10 mouse cellular contexts compared by ENCODE assay signal in genomic region chr17:26380280-26380985, GRCm38 (mm10). TPM values are rescaled to one million over a fixed set of nuclear protein-coding genes. Genes with fewer than 3 reads are reported as not detected.
DNase-seq lines count a peak whose midpoint lies in the region; ATAC-seq lines count a peak whose summit lies in the region.
"Had no signal": no experiment of that assay in that cellular context is flagged by ENCODE, and none has a peak within 500 bp of the region (broad histone marks: within the 10 kb centered on the region; RNA-seq: fewer than 3 reads in every experiment).

No protein-coding gene starts in this region.

- H3K27ac ChIP-seq in heart, embryonic 12.5 days (ENCODE audit: poor library complexity, severe bottlenecking) = peak overlapping the region; percentile 70
- H3K27ac ChIP-seq in midbrain, embryonic 10.5 days (replicated peaks) = peak overlapping the region; percentile 39
- no peak overlapping the region for H3K27ac ChIP-seq in midbrain, embryonic 11.5 days (ENCODE audit: low read depth, low read length)
- H3K27ac ChIP-seq in intestine, embryonic 16.5 days (ENCODE audit: low read length) = peak overlapping the region; percentile 84
- peak overlapping the region; percentile 86 for H3K27ac ChIP-seq in stomach, embryonic 16.5 days (ENCODE audit: low read length)
- H3K27ac ChIP-seq: macrophage had no signal

- H3K4me2 ChIP-seq in heart, embryonic 12.5 days = peak overlapping the region; percentile 43
- no peak overlapping the region for H3K4me2 ChIP-seq in midbrain, embryonic 11.5 days
- no peak overlapping the region for H3K4me2 ChIP-seq in intestine, embryonic 16.5 days (ENCODE audit: low read depth, low read length)
- H3K4me2 ChIP-seq in stomach, embryonic 16.5 days (ENCODE audit: low read depth, low read length) = peak overlapping the region; percentile 37

- no peak overlapping the region for H3K9ac ChIP-seq in heart, embryonic 12.5 days
- H3K9ac ChIP-seq in midbrain, embryonic 11.5 days (ENCODE audit: low read length) = no peak overlapping the region
- no peak overlapping the region for H3K9ac ChIP-seq in intestine, embryonic 16.5 days (ENCODE audit: low read depth, low read length)
- H3K9ac ChIP-seq in stomach, embryonic 16.5 days (ENCODE audit: low read length) = peak overlapping the region; percentile 44; the same call in 1 of the 2 replicates

- WGBS in heart, embryonic 12.5 days = 32% methylated on average over 8 of the region's 8 CpGs
- WGBS in midbrain, embryonic 10.5 days = 45% methylated on average over 7 of the region's 8 CpGs
- WGBS in midbrain, embryonic 11.5 days = 49% methylated on average over 7 of the region's 8 CpGs
- 33% methylated on average over 7 of the region's 8 CpGs for WGBS in intestine, embryonic 16.5 days
- WGBS in stomach, embryonic 16.5 days = 36% methylated on average over 8 of the region's 8 CpGs

- H3K4me1 ChIP-seq in heart, embryonic 12.5 days (replicated peaks) = peaks cover 68% of the 10 kb centered on the region
- H3K4me1 ChIP-seq in midbrain, embryonic 10.5 days = peaks cover 23% of the 10 kb centered on the region
- peaks cover 9% of the 10 kb centered on the region for H3K4me1 ChIP-seq in midbrain, embryonic 11.5 days (ENCODE audit: control insufficient read depth, insufficient read depth, low read length)
- H3K4me1 ChIP-seq in intestine, embryonic 16.5 days (ENCODE audit: control insufficient read depth, insufficient read depth, low read length) = peaks cover 58% of the 10 kb centered on the region
- H3K4me1 ChIP-seq in stomach, embryonic 16.5 days (ENCODE audit: control insufficient read depth, insufficient read depth, low read length) = peaks cover 23% of the 10 kb centered on the region

- no peaks in the 10 kb centered on the region for H3K9me3 ChIP-seq in heart, embryonic 12.5 days (replicated peaks)
- no peaks in the 10 kb centered on the region for H3K9me3 ChIP-seq in midbrain, embryonic 10.5 days (replicated peaks)
- no peaks in the 10 kb centered on the region for H3K9me3 ChIP-seq in midbrain, embryonic 11.5 days (ENCODE audit: control insufficient read depth, low read length)
- no peaks in the 10 kb centered on the region for H3K9me3 ChIP-seq in intestine, embryonic 16.5 days (ENCODE audit: control insufficient read depth, low read length)
- H3K9me3 ChIP-seq in stomach, embryonic 16.5 days (replicated peaks; ENCODE audit: control insufficient read depth, low read length) = no peaks in the 10 kb centered on the region

- no peak for ATAC-seq in heart, embryonic 12.5 days (ENCODE audit: insufficient number of reproducible peaks, low FRiP score)
- no peak for ATAC-seq in midbrain, embryonic 11.5 days (ENCODE audit: low FRiP score)
- no peak for ATAC-seq in intestine, embryonic 16.5 days
- no peak; the same call in 1 of the 2 replicates for ATAC-seq in stomach, embryonic 16.5 days (ENCODE audit: insufficient read depth, low FRiP score)
- no peak for ATAC-seq in cerebellum, adult (ENCODE audit: insufficient number of reproducible peaks, low FRiP score, low TSS enrichment)
- ATAC-seq in CD4-positive, CD25-positive, alpha-beta regulatory T cell, adult 4 months = no peak
- ATAC-seq: inflammation-experienced regulatory T-cells, adult 6 months had no signal

- H3K27me3 ChIP-seq in heart, embryonic 12.5 days (replicated peaks) = no peaks in the 10 kb centered on the region
- no peaks in the 10 kb centered on the region for H3K27me3 ChIP-seq in midbrain, embryonic 10.5 days (ENCODE audit: low read depth, poor library complexity, severe bottlenecking)
- no peaks in the 10 kb centered on the region for H3K27me3 ChIP-seq in midbrain, embryonic 11.5 days (ENCODE audit: control insufficient read depth, insufficient read depth, low read length)
- no peaks in the 10 kb centered on the region for H3K27me3 ChIP-seq in intestine, embryonic 16.5 days (replicated peaks; ENCODE audit: control insufficient read depth, insufficient read depth, low read length)
- no peaks in the 10 kb centered on the region for H3K27me3 ChIP-seq in stomach, embryonic 16.5 days (ENCODE audit: control insufficient read depth, insufficient read depth, low read length)

- H3K4me3 ChIP-seq in heart, embryonic 12.5 days = no peak overlapping the region
- no peak overlapping the region for H3K4me3 ChIP-seq in midbrain, embryonic 10.5 days
- no peak overlapping the region for H3K4me3 ChIP-seq in midbrain, embryonic 11.5 days (ENCODE audit: low read depth, low read length)
- no peak overlapping the region for H3K4me3 ChIP-seq in intestine, embryonic 16.5 days (ENCODE audit: low read length)
- H3K4me3 ChIP-seq in stomach, embryonic 16.5 days (replicated peaks; ENCODE audit: low read length) = no peak overlapping the region

- intact Hi-C loops in heart, postnatal 14 days (cut with DNase I) = loop anchor here (5.0 kb wide), 1 partner anchor 37 kb away; no protein-coding TSS in a partner anchor

- no peak for DNase-seq in heart, postnatal 14 days
- no peak for DNase-seq in midbrain, embryonic 10.5 days (ENCODE audit: low spot score)
- DNase-seq in midbrain, embryonic 11.5 days (ENCODE audit: low spot score, missing footprints) = no peak

- no peaks in the 10 kb centered on the region for H3K36me3 ChIP-seq in heart, embryonic 12.5 days
- H3K36me3 ChIP-seq in midbrain, embryonic 10.5 days = no peaks in the 10 kb centered on the region
- H3K36me3 ChIP-seq in midbrain, embryonic 11.5 days (ENCODE audit: control insufficient read depth, insufficient read depth, low read length) = no peaks in the 10 kb centered on the region
- H3K36me3 ChIP-seq in intestine, embryonic 16.5 days (ENCODE audit: control insufficient read depth, insufficient read depth, low read length) = no peaks in the 10 kb centered on the region
- no peaks in the 10 kb centered on the region for H3K36me3 ChIP-seq in stomach, embryonic 16.5 days (ENCODE audit: control insufficient read depth, insufficient read depth, low read length)

RNA-seq across cellular contexts. Expression of gene Neurl1b, which starts 34.2 kb away (rescaled TPM):
- 2.2 and 2.4 TPM in 2 replicates for polyA plus RNA-seq in heart, embryonic 12.5 days (2016; fragmentation: Nextera tagmentation; extraction: Ambion mirVana)
- 10 to 100 TPM in 1 of 2 experiments, 1 to 10 TPM in 1; 8.9 to 12.3 TPM for total RNA-seq in heart, postnatal 14 days (2021)
- polyA plus RNA-seq in midbrain, embryonic 10.5 days (2016; fragmentation: Nextera tagmentation; extraction: Ambion mirVana) = 0.16 and 0.19 TPM in 2 replicates
- 0.18 and 0.46 TPM in 2 replicates for polyA plus RNA-seq in midbrain, embryonic 11.5 days (2014; fragmentation: Nextera tagmentation; extraction: Ambion mirVana)
- polyA plus RNA-seq in intestine, embryonic 16.5 days (2015; fragmentation: Nextera tagmentation; extraction: Ambion mirVana) = 1.5 and 1.6 TPM in 2 replicates
- 2.3 and 2.9 TPM in 2 replicates for polyA plus RNA-seq in stomach, embryonic 16.5 days (2015; fragmentation: Nextera tagmentation; extraction: Ambion mirVana)
- polyA plus RNA-seq in CD4-positive, CD25-positive, alpha-beta regulatory T cell, adult 4 months (2017; shearing (Covaris generic)) = under 1 TPM; 0.13 to 0.22 TPM

Comparison
In these comparisons a context has a peak if more than half of its experiments do, and no peak if none do; other contexts are left out.
1. H3K4me2 ChIP-seq: peak in heart, embryonic 12.5 days (single experiment) and stomach, embryonic 16.5 days (single experiment); none in midbrain, embryonic 11.5 days (single experiment) and intestine, embryonic 16.5 days (single experiment).